Mouse (Mus musculus): ENCODE data around the gene Ash1l. TPM values are rescaled to one million over a fixed set of nuclear protein-coding genes. Genes with fewer than 3 reads are reported as not detected.

Gene Ash1l
- polyA plus RNA-seq, 1 experiment: 6.1 TPM

- Histone ChIP-seq H3K27ac (ENCODE audit: control insufficient read depth, insufficient read depth, low read depth, low read length) (no peak overlapping the region), H3K4me3 (ENCODE audit: control insufficient read depth, low read depth, low read length) (no peak overlapping the region), H3K27me3 (ENCODE audit: control insufficient read depth, insufficient read depth, low read length) (no peaks in the 10 kb centered on the region), H3K36me3 (ENCODE audit: control insufficient read depth, insufficient read depth, low read length) (no peaks in the 10 kb centered on the region), H3K4me1 (ENCODE audit: control insufficient read depth, insufficient read depth, low read length) (no peaks in the 10 kb centered on the region)
- no peak for TF ChIP-seq CTCF (IDR thresholded peaks at IDR 0.05; ENCODE audit: control insufficient read depth, insufficient read depth, insufficient replicate concordance, low read depth, low read length)
- TF ChIP-seq POLR2A (IDR thresholded peaks at IDR 0.05; ENCODE audit: control insufficient read depth, low read depth, low read length): no peak
Observed at GRCm38 (mm10) chr3:89125981-89126380, 175.6 kb downstream of the Ash1l start.

Other genes starting within 250 kb of the Ash1l start
- gene Rit1, start 233.8 kb upstream of the Ash1l start, polyA plus RNA-seq (2012; rRNA removed): 30.5 and 31.0 TPM in 2 replicates
- gene Syt11, start 175.5 kb upstream of the Ash1l start, polyA plus RNA-seq (2012; rRNA removed): 41.0 and 41.5 TPM in 2 replicates
- gene Gon4l, start 115.4 kb upstream of the Ash1l start, polyA plus RNA-seq (2012; rRNA removed): 14.2 and 14.3 TPM in 2 replicates
- gene Msto1, start 36.6 kb upstream of the Ash1l start, polyA plus RNA-seq (2012; rRNA removed): 224 and 232 TPM in 2 replicates
- gene Dap3, start 559 bp downstream of the Ash1l start, polyA plus RNA-seq (2012; rRNA removed): 181 and 189 TPM in 2 replicates
- 7.3 and 9.0 TPM in 2 replicates for gene Rusc1, start 142.7 kb downstream of the Ash1l start, polyA plus RNA-seq (2012; rRNA removed)
- not detected in 2 replicates for gene Gm43738, start 150.5 kb downstream of the Ash1l start, polyA plus RNA-seq (2012; rRNA removed)
- gene Fdps, start 151.3 kb downstream of the Ash1l start, polyA plus RNA-seq (2012; rRNA removed): 109 and 114 TPM in 2 replicates
- not detected in 2 replicates for gene Pklr, start 185.5 kb downstream of the Ash1l start, polyA plus RNA-seq (2012; rRNA removed)
- 1.7 and 2.2 TPM in 2 replicates for gene Hcn3, start 209.6 kb downstream of the Ash1l start, polyA plus RNA-seq (2012; rRNA removed)
- gene Clk2, start 214.2 kb downstream of the Ash1l start, polyA plus RNA-seq (2012; rRNA removed): 48.3 and 50.6 TPM in 2 replicates
- 70.9 and 73.0 TPM in 2 replicates for gene Scamp3, start 226.9 kb downstream of the Ash1l start, polyA plus RNA-seq (2012; rRNA removed)
- gene Fam189b, start 232.5 kb downstream of the Ash1l start, polyA plus RNA-seq (2012; rRNA removed): 5.7 and 7.1 TPM in 2 replicates